Mouse (Mus musculus): ENCODE results near the gene Map1lc3a.
A peak's percentile ranks its signal among the peaks of the same experiment; 100 is the strongest.

Gene Map1lc3a

GRCm38 (mm10) chr2:155285744-155286143 is 9.6 kb downstream of the Map1lc3a start:
- no peak for DNase-seq (ENCODE audit: low spot score)

- DNase-seq (ENCODE audit: low spot score): no peak
Measured at GRCm38 (mm10) chr2:155287456-155288250, 11.6 kb downstream of the Map1lc3a start.

- no peak for DNase-seq (ENCODE audit: low spot score)
Measured at GRCm38 (mm10) chr2:155290066-155290465, 14.0 kb downstream of the Map1lc3a start.

GRCm38 (mm10) chr2:155293382-155293781 is 17.3 kb downstream of the Map1lc3a start:
- peak; percentile 62 for DNase-seq (ENCODE audit: low spot score)

GRCm38 (mm10) chr2:155293946-155294345 is 17.8 kb downstream of the Map1lc3a start:
- peak; percentile 49 for DNase-seq (ENCODE audit: low spot score)

GRCm38 (mm10) chr2:155295453-155295852 is 19.4 kb downstream of the Map1lc3a start:
- no peak for DNase-seq (ENCODE audit: low spot score)

GRCm38 (mm10) chr2:155299563-155299962 is 23.5 kb downstream of the Map1lc3a start:
- no peak for DNase-seq (ENCODE audit: low spot score)

GRCm38 (mm10) chr2:155308936-155309592 is 33.0 kb downstream of the Map1lc3a start:
- DNase-seq (ENCODE audit: low spot score): peak; percentile 89

- no peak for DNase-seq (ENCODE audit: low spot score)
Measured at GRCm38 (mm10) chr2:155313671-155314070, 37.6 kb downstream of the Map1lc3a start.

GRCm38 (mm10) chr2:155318618-155319017 is 42.5 kb downstream of the Map1lc3a start:
- DNase-seq (ENCODE audit: low spot score): no peak

GRCm38 (mm10) chr2:155320596-155320995 is 44.5 kb downstream of the Map1lc3a start:
- peak; percentile 25 for DNase-seq (ENCODE audit: low spot score)

GRCm38 (mm10) chr2:155326001-155326400 is 49.9 kb downstream of the Map1lc3a start:
- no peak for DNase-seq (ENCODE audit: low spot score)
